Mouse (Mus musculus): ENCODE results near the gene Rnd2.
"Not testable (repeated sequence)": the region's sequence is repeated elsewhere in the genome, so short reads cannot be mapped to it uniquely, and the experiment has no call there.

The Rnd2 gene

DNA sequence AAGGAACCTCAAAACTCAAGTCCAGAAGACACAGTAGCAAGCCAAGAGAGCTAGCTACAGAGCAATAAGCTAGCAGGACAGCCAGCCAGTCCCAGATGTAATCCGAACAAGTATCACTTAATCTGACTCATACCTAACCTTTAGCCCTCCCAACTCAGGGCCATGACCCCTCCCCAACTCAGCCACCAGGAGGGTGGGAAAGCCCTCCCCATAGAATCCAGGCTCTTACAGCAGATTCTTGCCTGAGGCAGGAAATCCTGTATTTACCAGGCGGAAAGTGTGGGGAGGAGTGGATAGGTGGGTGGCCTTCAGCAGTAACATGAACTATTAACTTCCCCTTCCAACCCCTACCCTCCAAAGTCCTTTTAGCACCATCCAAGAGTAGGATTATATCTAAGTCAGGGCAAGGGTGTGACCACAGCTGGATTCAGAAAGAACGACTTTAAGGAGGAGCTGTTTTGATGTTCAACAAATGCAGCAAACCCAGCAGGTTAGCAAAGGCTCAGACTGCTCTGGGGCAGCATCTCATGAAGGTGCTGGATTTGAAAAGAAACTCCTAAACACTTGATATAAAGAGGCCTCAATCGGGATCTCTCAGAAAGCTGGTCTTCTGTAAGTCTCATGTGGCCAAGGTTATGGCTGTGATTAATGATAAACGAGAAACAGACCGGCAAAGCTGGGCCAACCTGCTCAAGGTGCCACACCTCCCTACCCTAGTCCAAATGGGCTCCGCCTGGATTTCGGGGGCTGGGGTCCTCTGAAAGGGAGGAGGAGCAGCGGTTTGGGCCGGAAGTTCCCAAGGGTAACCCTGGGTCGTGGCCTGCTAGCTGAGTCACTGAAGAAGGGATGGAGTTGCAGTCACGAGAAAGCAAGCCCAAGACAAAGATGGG, at the start of gene Rnd2:
Rnd2 (plus strand) TSS at position 789 of the 890 bp plus-strand sequence.
- DNase-seq (ENCODE audit: low spot score): no peak

DNA sequence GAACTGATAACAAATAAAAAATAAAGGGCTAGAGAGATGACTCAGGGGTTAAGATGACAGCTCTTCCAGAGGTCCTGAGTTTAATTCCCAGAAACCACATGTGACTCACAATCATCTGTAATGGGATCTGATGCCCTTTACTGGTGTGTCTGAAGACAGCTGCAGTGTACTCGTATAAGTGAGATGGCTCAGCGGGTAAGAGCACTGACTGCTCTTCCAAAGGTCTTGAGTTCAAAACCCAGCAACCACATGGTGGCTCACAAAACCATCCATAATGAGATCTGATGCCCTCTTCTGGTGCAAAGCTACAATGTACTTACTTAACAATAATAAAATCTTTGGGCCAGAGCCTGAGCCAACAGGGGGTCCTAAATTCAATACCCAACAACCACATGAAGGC, 49.5 kb upstream of the Rnd2 start:
- no peak for DNase-seq (ENCODE audit: low spot score)

DNA sequence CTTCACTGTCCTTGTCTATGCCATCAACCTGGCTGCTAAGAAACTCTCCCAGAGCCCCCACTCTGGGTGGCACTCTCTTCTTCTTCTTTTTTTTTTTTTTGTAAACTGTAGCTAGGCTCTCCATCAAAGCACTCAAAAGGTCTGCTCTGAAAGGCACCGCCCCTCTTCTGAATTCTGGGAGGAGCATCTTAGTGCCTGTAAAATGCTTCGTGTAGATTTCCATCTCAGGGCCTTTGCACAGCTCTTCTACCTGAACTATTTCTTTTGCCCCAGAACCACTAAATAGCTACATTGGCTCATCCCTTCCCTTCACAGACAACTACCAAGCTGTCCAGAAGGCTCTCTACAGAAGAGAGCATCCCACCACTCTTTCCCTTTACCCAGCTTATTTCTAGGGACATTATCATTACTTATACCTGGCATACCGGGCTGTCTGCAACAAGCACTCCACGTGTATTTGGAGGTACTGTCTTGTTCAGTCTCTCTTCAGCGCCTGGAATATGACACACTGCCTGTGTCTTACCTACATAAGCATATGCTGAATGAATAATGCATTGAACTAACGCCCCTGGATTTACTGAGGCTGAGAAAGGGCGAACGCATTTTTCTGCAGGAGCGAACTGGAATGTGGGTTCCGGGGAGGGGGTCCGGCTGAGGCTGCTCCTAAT, 48.2 kb upstream of the Rnd2 start:
- DNase-seq (ENCODE audit: low spot score): no peak

DNA sequence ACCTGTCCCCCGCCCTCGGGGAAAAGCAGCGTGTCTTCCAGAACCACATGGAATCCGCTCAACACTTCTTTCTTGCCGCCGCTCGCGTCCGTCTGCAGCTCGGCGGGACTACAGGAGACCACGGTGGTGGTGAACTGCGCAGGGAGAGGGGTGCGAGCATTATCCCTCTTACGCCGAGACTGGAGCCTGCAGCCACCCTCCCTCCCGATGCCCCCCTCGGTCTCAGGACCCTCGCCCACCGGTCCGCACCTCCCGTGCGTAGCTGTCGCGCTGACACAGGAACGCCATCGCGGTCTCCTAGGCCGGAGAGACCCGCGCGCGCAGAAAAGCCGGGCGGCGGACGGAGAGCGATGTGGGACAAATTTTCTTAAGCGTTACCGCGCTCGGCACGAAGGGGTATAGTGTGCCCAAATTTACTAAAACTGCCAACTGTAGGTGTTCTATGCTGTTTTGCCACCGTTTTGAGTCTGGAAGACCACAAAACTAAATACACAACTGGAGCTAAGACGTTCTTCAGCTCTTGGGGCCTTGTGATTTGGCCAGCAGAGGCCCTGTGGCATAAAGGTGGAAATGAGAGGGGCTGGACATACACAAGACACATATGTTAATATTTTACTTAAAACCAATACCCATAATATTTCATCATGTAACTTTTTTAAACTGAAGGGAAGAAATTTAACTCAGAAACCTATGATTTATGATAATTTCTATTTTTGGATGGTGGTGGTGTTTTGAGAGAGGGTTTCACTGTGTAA, 47.5 kb upstream of the Rnd2 start, which contains the start of gene Aarsd1:
Aarsd1 (minus strand) TSS at position 515 of the 755 bp plus-strand sequence.
- DNase-seq (ENCODE audit: low spot score): peak; percentile 76

DNA sequence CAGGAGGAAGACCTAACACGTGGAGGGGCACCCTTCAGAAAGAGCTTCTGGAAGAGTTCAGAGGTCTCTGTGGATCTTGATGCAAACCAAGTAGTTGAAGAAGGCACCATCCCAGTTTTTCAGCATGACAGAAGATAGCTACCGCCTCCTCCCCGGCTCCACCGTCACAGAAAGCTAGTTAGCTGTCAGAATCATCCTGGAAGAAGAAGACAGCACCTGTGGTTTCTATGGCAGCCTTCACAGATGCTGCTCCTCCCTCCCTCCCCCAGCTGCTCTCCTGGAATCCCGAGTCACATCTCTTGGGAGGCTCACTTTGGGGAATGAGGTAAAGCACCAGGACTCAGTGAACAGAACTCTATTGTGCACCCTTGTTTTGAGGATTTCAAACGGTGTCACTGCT, 45.8 kb upstream of the Rnd2 start:
- DNase-seq (ENCODE audit: low spot score): no peak

DNA sequence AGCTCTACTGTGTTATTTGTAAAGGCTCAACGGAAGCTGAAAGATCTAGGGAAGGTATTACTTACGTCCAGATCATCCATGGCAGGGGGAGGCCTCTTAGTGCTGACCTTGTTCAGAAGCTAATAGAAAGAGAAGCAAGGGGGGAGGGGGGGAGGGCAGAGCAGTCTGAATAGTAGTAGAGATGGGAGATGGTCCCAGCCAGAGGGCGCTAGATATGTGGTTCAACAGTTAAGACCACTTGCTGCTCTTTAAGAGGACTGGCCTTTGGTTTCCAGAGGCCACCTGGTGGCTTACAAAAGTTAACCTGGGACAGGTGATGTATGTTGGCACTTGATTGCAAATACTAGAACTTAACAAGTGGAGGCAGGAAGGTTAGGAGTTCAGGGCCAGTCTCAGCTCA, 45.2 kb upstream of the Rnd2 start:
- DNase-seq (ENCODE audit: low spot score): no peak

DNA sequence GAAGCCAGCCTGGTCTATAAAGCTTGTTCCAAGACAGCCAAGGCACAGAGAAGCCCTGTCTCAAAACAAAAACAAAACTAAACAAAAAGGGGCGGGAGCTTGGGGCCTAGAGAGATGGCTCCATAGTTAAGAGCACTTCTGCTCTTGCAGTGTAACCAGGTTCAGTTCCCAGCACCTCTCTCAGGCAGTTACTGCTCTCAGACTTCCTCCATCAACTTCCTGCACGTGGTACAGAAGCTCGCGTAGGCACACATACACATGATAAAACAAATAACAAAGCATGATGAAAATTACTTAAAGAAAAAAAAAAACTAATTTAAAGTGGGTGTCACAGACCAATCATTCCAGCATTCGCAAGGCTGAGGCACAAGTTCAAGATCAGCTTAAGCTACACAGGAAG, 44.7 kb upstream of the Rnd2 start:
- DNase-seq (ENCODE audit: low spot score): no peak

DNA sequence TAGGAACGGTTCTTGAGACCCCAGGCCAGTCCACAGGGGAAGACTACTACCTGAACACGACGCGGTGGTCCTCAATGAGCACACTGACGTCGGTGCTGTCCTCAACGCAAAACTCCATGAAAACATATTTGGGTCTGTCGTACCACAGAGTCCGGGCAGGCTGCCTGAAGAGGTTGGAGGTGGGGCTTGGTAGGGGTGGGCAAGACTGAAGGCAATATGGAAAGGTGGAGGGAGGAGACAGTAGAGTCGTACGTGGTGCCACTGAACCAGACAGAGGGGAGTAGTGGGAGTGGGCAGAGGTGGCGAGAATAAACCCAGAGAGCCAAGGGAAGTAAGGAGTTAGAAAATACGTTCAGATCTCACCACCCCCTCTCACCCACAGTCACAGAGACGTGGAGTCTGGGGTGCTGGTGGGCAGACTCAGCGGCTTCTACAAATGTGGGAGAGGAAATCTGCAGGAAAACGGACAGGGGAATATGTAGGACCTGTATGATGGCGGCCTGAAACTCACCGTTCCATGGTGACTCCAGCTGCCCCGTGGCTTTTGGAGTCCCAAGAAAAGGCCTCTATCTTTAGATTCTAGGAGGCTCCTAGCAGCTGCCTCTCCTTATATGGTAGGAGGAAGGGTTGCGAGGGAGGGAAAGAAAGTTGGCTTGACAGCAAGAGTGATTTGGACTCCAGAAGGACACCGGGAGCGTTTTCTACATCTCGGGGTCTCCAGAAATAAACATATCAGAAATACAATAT, 40.5 kb upstream of the Rnd2 start, which contains the start of gene Gm27029:
Gm27029 (minus strand) TSS at position 692 of the 747 bp plus-strand sequence.
- no peak for DNase-seq (ENCODE audit: low spot score)

DNA sequence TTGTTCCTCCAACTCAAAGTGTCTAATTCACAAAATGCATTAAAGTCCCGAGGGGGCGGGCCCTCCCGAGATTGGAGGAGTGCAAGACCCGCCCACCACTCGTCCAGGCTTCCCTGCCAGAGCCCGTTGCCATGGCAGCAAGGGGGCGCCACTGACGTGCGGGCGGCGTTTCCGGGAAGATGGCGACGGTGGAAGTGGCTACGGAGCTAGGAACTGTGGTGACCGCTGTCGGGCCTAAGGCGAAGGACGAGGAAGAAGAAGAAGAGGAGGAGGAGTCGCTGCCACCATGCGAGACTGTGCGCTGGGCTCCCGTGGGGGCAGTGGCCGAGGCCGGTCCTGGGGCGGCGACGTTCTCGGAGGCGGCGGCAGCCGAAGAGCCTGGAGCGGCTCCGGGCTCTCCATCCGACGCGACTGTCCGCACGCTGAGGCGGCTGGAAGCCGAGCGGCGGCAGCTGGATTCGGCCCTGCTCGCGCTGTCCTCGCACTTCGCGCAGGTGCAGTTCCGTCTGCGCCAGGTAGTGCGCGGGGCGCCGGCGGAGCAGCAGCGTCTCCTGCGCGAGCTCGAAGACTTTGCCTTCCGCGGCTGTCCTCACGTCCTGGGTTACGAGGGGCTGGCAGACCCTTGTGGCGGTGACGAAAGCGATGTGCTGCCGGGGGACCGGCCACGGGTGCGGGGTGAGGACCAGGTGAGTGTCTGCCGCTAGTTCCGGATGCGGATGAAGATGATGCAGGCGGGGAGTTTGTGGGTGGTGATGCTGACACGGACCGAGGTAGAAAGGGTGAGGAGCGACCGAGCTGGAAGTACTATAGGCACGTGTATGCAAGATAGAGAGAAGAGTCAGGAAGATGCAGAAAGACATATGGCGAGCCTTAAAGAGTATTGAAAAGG, 39.6 kb upstream of the Rnd2 start, which contains the start of the genes Rundc1 and Ptges3l:
Rundc1 (plus strand) TSS at position 161 of the 889 bp plus-strand sequence.
Ptges3l (minus strand) TSS at position 409 of the 889 bp plus-strand sequence.
- DNase-seq (ENCODE audit: low spot score): peak; percentile 95

DNA sequence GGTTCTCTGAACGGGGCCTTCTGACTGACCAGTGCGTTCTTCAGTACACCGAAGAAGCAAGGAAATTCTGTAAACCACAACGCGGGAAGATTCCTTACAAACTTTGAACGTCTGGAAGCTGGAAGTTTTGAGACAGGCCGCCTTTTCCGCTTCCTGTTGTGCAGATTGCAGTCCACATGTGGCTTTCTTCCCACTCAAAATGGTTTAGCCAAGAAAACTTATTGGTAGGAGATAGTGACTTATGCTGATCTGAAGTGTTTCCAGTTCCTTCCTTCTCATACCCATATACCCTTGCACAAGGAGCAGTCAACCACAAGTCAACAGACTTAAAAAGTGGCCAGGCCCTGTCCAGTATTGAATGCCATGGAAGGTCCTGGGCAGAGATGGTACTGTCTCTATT, 38.6 kb upstream of the Rnd2 start:
- no peak for DNase-seq (ENCODE audit: low spot score)

DNA sequence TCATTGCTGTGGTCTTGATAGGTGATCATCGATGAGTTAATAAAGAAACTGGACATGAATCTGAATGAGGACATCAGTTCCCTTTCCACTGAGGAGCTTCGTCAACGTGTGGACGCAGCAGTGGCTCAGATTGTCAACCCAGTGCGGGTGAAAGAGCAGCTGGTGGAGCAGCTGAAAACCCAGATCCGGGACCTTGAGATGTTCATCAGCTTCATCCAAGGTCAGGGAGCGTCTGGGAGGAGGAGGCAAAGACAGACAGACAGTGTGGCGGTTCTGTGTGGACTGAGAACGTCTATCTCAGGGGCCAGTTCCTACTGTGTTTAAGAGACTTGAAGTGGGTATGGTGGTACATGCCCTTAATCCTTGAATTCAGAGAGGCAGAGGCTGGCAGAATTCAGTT, 33.5 kb upstream of the Rnd2 start:
- no peak for DNase-seq (ENCODE audit: low spot score)

DNA sequence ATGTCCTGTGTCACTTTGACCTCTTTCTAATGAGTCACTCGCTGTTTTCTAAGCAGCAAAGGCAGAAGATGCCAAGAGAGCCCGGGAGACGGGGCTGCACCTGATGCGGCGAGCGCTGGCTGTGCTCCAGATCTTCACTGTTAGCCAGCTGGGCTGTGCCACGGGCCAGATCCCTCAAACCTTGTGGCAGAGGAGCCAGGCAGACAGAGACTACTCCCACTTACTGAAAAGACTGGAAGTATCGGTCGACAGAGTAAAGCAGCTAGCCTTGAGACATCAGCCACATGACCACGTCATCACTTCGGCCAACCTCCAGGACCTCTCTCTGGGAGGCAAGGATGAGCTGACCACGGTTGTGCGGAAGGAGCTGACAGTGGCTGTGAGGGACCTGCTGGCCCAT, 31.4 kb upstream of the Rnd2 start:
- DNase-seq (ENCODE audit: low spot score): no peak

DNA sequence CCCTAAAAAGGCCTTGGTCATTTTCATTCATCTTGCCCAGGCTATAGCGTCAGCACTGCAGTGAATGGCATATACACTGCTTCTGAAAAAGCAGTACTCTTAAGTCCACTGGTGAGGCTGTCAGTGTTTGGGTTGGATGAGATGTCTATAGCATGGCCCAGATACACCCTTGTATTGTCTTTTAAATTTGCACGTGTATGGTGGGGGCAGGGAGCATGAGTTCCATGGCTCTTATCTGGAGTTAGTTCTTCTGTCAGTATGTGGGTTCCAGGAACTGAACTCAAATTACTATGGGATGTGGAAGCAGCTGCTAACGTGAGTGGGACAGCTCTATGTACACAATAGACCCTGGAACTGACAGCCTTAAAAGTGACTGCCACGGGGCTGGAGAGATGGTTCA, 29.0 kb upstream of the Rnd2 start:
- no peak for DNase-seq (ENCODE audit: low spot score)

DNA sequence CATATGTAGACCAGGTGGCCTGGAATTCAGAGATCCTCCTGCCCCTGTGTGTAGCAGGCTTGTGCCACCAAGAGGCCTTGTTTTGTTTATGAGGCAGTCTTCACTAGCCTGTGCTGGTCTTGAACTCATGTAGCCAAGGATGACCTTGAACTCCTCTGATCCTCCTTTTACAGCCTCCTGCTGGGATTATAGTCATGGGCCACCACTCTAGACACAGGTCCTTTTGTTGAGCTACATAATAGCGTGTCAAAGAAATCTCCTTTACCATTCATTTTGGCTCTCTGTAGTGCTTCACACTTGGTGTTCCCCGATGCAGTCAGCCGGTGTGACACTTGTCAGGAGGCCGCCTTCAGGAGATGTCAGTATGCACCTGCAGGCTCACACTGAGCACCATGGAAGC, 27.9 kb upstream of the Rnd2 start:
- no peak for DNase-seq (ENCODE audit: low spot score)

DNA sequence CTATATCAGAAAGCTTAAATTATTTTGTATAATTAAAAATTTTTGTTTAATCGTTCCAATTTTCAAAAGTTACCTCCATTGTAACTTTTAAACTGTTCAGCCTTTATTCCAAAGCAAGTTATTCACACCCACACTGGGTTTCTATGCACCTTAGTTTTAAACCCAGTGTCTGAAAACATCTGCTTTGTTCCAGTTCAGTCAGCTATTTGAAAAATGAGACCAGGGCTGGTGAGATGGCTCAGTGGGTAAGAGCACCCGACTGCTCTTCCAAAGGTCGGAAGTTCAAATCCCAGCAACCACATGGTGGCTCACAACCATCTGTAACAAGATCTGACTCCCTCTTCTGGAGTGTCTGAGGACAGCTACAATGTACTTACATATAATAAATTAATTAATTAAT, 26.8 kb upstream of the Rnd2 start:
- not testable (repeated sequence) for DNase-seq (ENCODE audit: low spot score)

DNA sequence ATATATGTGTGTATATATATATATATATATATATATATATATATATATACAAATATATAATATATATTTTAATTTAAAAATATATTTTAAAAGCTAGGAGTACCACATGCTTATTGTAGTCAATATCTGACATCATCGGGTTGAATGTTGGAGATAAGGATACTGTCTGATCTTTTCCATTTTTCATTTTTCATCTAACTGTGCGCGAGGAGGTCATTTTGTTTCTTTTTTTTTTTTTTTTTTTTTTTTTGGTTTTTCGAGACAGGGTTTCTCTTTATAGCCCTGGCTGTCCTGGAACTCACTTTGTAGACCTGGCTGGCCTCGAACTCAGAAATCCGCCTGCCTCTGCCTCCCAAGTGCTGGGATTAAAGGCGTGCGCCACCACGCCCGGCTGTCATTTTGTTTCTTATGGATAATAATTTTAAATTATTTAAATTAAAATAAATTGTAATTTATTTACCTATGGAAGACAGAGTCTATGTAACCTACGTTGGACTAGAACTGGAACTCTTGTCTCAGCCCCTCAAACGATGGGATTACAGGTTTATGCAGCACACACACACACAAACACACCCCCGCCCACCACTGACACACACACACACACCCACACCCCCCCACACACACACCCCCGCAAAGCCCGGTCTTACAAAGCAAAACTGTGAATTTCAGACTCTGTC, 23.2 kb upstream of the Rnd2 start:
- DNase-seq (ENCODE audit: low spot score): not testable (repeated sequence)

DNA sequence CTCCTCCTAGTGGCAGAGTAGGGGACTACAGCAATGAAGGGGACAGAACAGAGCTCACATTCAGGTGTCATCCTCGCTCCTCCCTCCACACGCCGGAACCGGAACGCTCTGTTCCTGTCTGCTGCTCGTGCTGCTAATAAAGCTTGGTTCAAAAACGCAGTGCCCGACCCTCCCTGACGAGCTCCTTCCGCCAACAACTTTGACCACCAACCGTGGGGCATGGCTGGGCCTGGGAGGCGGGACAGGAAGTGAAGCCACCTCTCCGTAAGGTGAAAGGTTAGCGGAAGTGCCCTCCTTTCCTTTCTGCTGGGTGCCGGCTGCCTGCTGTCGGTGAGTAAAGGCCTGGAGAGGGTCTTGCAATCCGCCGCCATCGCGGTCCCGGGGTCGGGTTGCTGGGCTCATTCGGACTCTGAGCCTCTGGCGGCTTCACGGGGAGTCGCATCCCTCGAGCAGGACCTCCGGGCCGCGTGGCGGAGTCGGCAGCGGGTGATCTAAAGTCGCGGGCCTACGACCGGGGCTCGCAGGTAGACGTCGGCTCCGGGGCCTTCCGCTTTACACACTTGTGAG, 22.6 kb upstream of the Rnd2 start, which contains the start of gene Rpl27:
Rpl27 (plus strand) TSS at position 172 of the 567 bp plus-strand sequence.
- DNase-seq (ENCODE audit: low spot score): peak; percentile 94

DNA sequence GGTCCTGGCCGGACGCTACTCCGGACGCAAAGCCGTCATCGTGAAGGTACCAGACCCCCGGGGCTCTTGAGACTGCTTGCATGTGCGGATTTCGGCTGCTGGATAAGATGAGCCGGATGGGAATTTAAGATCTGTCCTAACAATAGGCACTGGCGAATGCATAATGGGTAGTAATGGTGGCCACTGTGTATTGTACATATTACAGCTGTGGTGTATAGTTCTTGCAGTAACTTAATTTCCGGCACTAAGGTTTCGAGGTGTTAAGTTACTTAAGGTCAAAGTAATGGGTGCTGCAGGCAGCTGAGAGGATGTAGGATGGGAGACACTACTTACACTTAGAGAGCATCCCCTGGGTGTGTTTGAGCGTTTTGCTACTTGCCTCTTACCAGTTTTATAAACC, 22.0 kb upstream of the Rnd2 start:
- DNase-seq (ENCODE audit: low spot score): no peak

DNA sequence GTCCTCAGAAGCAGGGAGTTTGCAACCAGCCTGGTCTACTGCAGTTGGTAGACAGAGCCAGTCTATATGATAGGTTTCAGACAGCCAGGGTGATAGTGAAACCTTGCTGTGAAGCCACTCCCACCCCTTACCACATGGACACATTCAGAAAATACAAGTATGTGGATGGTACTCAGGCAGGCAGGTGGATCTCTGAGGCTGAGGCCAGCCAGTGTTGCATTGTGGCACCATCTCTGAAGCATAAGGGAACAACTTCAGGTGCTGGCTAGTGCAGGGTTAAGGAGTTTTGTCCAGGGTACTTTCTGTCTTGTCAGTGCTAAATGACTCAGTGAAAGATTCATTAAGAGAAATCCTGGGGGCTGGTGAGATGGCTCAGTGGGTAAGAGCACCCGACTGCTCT, 18.5 kb upstream of the Rnd2 start:
- DNase-seq (ENCODE audit: low spot score): no peak

DNA sequence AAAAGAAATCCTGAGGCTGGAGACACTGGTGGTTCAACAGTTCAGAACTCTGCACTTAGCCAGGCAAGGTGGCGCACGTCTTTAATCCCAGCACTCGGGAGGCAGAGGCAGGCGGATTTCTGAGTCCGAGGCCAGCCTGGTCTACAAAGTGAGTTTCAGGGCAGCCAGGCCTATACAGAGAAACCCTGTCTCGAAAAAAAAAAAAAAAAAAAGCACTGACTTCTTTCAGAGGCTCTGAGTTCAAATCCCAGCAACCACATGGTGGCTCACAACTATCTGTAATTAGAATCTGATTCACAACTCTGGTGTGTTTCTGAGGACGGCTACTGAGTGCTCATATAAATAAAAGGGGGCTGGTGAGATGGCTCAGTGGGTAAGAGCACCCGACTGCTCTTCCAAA, 17.9 kb upstream of the Rnd2 start:
- not testable (repeated sequence) for DNase-seq (ENCODE audit: low spot score)

All from spleen, adult 12 weeks (tissue).